Mouse (Mus musculus): ENCODE data around the gene Bcat1. TPM values are rescaled to one million over a fixed set of nuclear protein-coding genes. Genes with fewer than 3 reads are reported as not detected.

Gene Bcat1
- polyA plus RNA-seq, 1 experiment from 2014 or later, result 14.9 TPM

GRCm38 (mm10) chr6:145055277-145055858 is 20.6 kb downstream of the Bcat1 start:
- Histone ChIP-seq H3K27ac (ENCODE audit: low read depth) (no peak overlapping the region), H3K4me2 (no peak overlapping the region), H3K4me1 (ENCODE audit: insufficient read depth) (no peaks in the 10 kb centered on the region), H3K9me3 (ENCODE audit: low read depth, low read length) (no peaks in the 10 kb centered on the region), H3K27me3 (ENCODE audit: insufficient read depth, low read length) (no peaks in the 10 kb centered on the region), H3K4me3 (ENCODE audit: low read depth, low read length) (no peak overlapping the region), H3K36me3 (ENCODE audit: insufficient read depth) (no peaks in the 10 kb centered on the region), H3K9ac (no peak overlapping the region)
- ATAC-seq (ENCODE audit: insufficient read depth) (no peak), DNase-seq (no peak)
- no peak for TF ChIP-seq CTCF (IDR thresholded peaks at IDR 0.05; ENCODE audit: low read depth)
- WGBS, result 70% methylated on average over 6 of the region's 6 CpGs

- no peak overlapping the region for H3K4me2 ChIP-seq
- H3K9me3 ChIP-seq (ENCODE audit: low read depth, low read length), result no peaks in the 10 kb centered on the region
- H3K4me3 ChIP-seq (ENCODE audit: low read depth, low read length), result no peak overlapping the region
- ATAC-seq (ENCODE audit: insufficient read depth) (no peak), DNase-seq (no peak)
- peaks cover 10% of the 10 kb centered on the region for H3K27me3 ChIP-seq (ENCODE audit: insufficient read depth, low read length)
- H3K4me1 ChIP-seq (ENCODE audit: insufficient read depth), result no peaks in the 10 kb centered on the region
- H3K27ac ChIP-seq (ENCODE audit: low read depth), result no peak overlapping the region
- H3K9ac ChIP-seq, result no peak overlapping the region
- 75% methylated on average over 2 of the region's 2 CpGs for WGBS
- TF ChIP-seq CTCF (IDR thresholded peaks at IDR 0.05; ENCODE audit: low read depth), result no peak
- no peaks in the 10 kb centered on the region for H3K36me3 ChIP-seq (ENCODE audit: insufficient read depth)
These were observed 23.3 kb downstream of the Bcat1 start for GRCm38 (mm10) chr6:145052669-145053068.

- no peak overlapping the region for H3K27ac ChIP-seq (ENCODE audit: low read depth)
- ATAC-seq (ENCODE audit: insufficient read depth) (no peak), DNase-seq (no peak)
- H3K36me3 ChIP-seq (ENCODE audit: insufficient read depth), result no peaks in the 10 kb centered on the region
- no peak overlapping the region for H3K4me2 ChIP-seq
- WGBS, result 31% methylated on average over 3 of the region's 3 CpGs
- no peaks in the 10 kb centered on the region for H3K9me3 ChIP-seq (ENCODE audit: low read depth, low read length)
- no peak for TF ChIP-seq CTCF (IDR thresholded peaks at IDR 0.05; ENCODE audit: low read depth)
- no peak overlapping the region for H3K9ac ChIP-seq
- H3K4me1 ChIP-seq (ENCODE audit: insufficient read depth), result no peaks in the 10 kb centered on the region
- no peak overlapping the region for H3K4me3 ChIP-seq (ENCODE audit: low read depth, low read length)
- H3K27me3 ChIP-seq (ENCODE audit: insufficient read depth, low read length), result peaks cover 10% of the 10 kb centered on the region
These were observed 25.1 kb downstream of the Bcat1 start for GRCm38 (mm10) chr6:145050899-145051298.

GRCm38 (mm10) chr6:145048131-145048997 is 27.6 kb downstream of the Bcat1 start:
- H3K36me3 ChIP-seq (ENCODE audit: insufficient read depth), result no peaks in the 10 kb centered on the region
- no peak overlapping the region for H3K27ac ChIP-seq (ENCODE audit: low read depth)
- H3K4me2 ChIP-seq, result peak overlapping the region; percentile 99
- H3K9me3 ChIP-seq (ENCODE audit: low read depth, low read length), result no peaks in the 10 kb centered on the region
- WGBS, result 1% methylated on average over 64 of the region's 64 CpGs
- peak overlapping the region; percentile 44 for H3K9ac ChIP-seq
- H3K4me1 ChIP-seq (ENCODE audit: insufficient read depth), result no peaks in the 10 kb centered on the region
- peak; percentile 42 for ATAC-seq (ENCODE audit: insufficient read depth)
- peak; percentile 37 for DNase-seq
- TF ChIP-seq CTCF (IDR thresholded peaks at IDR 0.05; ENCODE audit: low read depth), result no peak
- peak overlapping the region; percentile 51 for H3K4me3 ChIP-seq (ENCODE audit: low read depth, low read length)
- peaks cover 10% of the 10 kb centered on the region for H3K27me3 ChIP-seq (ENCODE audit: insufficient read depth, low read length)

- H3K27me3 ChIP-seq (ENCODE audit: insufficient read depth, low read length), result peaks cover 10% of the 10 kb centered on the region
- 7% methylated on average over 15 of the region's 15 CpGs for WGBS
- no peaks in the 10 kb centered on the region for H3K4me1 ChIP-seq (ENCODE audit: insufficient read depth)
- no peaks in the 10 kb centered on the region for H3K36me3 ChIP-seq (ENCODE audit: insufficient read depth)
- H3K4me2 ChIP-seq, result peak overlapping the region; percentile 99
- 0 out of 2 replicates have a peak, but pooled peaks have one; percentile 47 for ATAC-seq (ENCODE audit: insufficient read depth)
- H3K9me3 ChIP-seq (ENCODE audit: low read depth, low read length), result no peaks in the 10 kb centered on the region
- no peak overlapping the region for H3K9ac ChIP-seq
- peak overlapping the region; percentile 51 for H3K4me3 ChIP-seq (ENCODE audit: low read depth, low read length)
- no peak overlapping the region for H3K27ac ChIP-seq (ENCODE audit: low read depth)
- DNase-seq, result peak; percentile 72
- no peak for TF ChIP-seq CTCF (IDR thresholded peaks at IDR 0.05; ENCODE audit: low read depth)
These were observed 28.5 kb downstream of the Bcat1 start for GRCm38 (mm10) chr6:145047445-145047857.

GRCm38 (mm10) chr6:145046266-145046890 is 29.6 kb downstream of the Bcat1 start:
- Histone ChIP-seq H3K27me3 (ENCODE audit: insufficient read depth, low read length) (peaks cover 10% of the 10 kb centered on the region), H3K27ac (ENCODE audit: low read depth) (no peak overlapping the region), H3K36me3 (ENCODE audit: insufficient read depth) (no peaks in the 10 kb centered on the region), H3K4me1 (ENCODE audit: insufficient read depth) (no peaks in the 10 kb centered on the region), H3K4me3 (ENCODE audit: low read depth, low read length) (no peak overlapping the region), H3K9me3 (ENCODE audit: low read depth, low read length) (no peaks in the 10 kb centered on the region), H3K4me2 (no peak overlapping the region; the same call in 1 of the 2 replicates), H3K9ac (no peak overlapping the region)
- no peak for TF ChIP-seq CTCF (IDR thresholded peaks at IDR 0.05; ENCODE audit: low read depth)
- ATAC-seq (ENCODE audit: insufficient read depth) (no peak), DNase-seq (no peak)
- WGBS, result 69% methylated on average over 13 of the region's 13 CpGs
